Mouse (Mus musculus) CH12.LX (cell line): ENCODE measurements around the gene Kdm6a. TPM values are rescaled to one million over a fixed set of nuclear protein-coding genes. Genes with fewer than 3 reads are reported as not detected.

Source experiments
- DNase-seq: peaks from one replicate; pipeline ENCODE4 v3.0.0-alpha.2; 2013; ENCODE audit errors: extremely low read depth
- H3K27ac ChIP-seq: 2 replicates; pipeline ENCODE4 v1.5.1; 2012; ENCODE audit warnings: low read depth, mild to moderate bottlenecking, control low read depth, moderate library complexity; ENCODE audit not compliant: insufficient read depth
- H3K27me3 ChIP-seq: replicated peaks from 2 replicates; pipeline ENCODE3; 2012; ENCODE audit warnings: inconsistent platforms
- H3K36me3 ChIP-seq, 2 experiments: replicated peaks in 1 of 2; 2 replicates each; pipeline versions ENCODE3 to v1.6.1; 2012; ENCODE audit warnings: inconsistent platforms in 1 of 2, low read length in 1 of 2, mild to moderate bottlenecking in 1 of 2, mixed read lengths in 1 of 2, moderate library complexity in 1 of 2; ENCODE audit not compliant: control insufficient read depth in 1 of 2, insufficient read depth in 1 of 2
- H3K4me1 ChIP-seq, 2 experiments: 2 replicates each; pipeline ENCODE4 v1.6.1; 2012; ENCODE audit warnings: inconsistent platforms in 1 of 2, moderate library complexity in 1 of 2; ENCODE audit not compliant: insufficient read depth in 2 of 2, control insufficient read depth in 1 of 2
- H3K4me2 ChIP-seq: 2 replicates; pipeline ENCODE4 v1.6.1; 2012; ENCODE audit warnings: low read depth, mild to moderate bottlenecking, control low read depth; ENCODE audit not compliant: poor library complexity, insufficient read depth, severe bottlenecking
- H3K4me3 ChIP-seq, 3 experiments: fragments of 150-350 bp in 1 of 3; sonication (generic) in 1 of 3; replicated peaks in 1 of 3; 2 replicates each; pipeline versions ENCODE3 to v1.5.1; 2011 to 2012; ENCODE audit warnings: low read depth in 2 of 3, low read length in 2 of 3, mild to moderate bottlenecking in 2 of 3, moderate library complexity in 2 of 3, control low read depth in 1 of 3, improper control_type of control experiment in 1 of 3, inconsistent platforms in 1 of 3, mixed read lengths in 1 of 3; ENCODE audit not compliant: poor library complexity in 1 of 3
- H3K79me2 ChIP-seq: replicated peaks from 2 replicates; pipeline ENCODE4 v1.6.1; 2012; ENCODE audit warnings: mild to moderate bottlenecking, moderate library complexity; ENCODE audit not compliant: control insufficient read depth, poor library complexity, insufficient read depth, severe bottlenecking; ENCODE audit errors: extremely low read depth
- H3K9ac ChIP-seq: 2 replicates; pipeline ENCODE4 v1.6.1; 2012; ENCODE audit warnings: low read depth, mild to moderate bottlenecking, control low read depth, moderate library complexity; ENCODE audit not compliant: insufficient read depth
- H3K9me3 ChIP-seq: replicated peaks from 2 replicates; pipeline ENCODE3; 2012; ENCODE audit warnings: low read length, inconsistent platforms, mixed read lengths
- CHD1 ChIP-seq: IDR thresholded peaks from 2 replicates; pipeline ENCODE4 v1.6.1; 2012; ENCODE audit warnings: low read depth, low read length, improper control_type of control experiment, inconsistent platforms
- CHD2 ChIP-seq: IDR thresholded peaks from 2 replicates; pipeline ENCODE4 v1.6.1; 2011; ENCODE audit warnings: low read length, improper control_type of control experiment
- CTCF ChIP-seq, 2 experiments: IDR thresholded peaks in 1 of 2; conservative IDR thresholded peaks in 1 of 2; 2 replicates each; pipeline ENCODE4 v1.5.1; 2011 to 2012; ENCODE audit warnings: low read depth in 2 of 2, low read length in 2 of 2, improper control_type of control experiment in 1 of 2, inconsistent platforms in 1 of 2, mild to moderate bottlenecking in 1 of 2, moderate library complexity in 1 of 2
- E2F4 ChIP-seq: IDR thresholded peaks from 2 replicates; pipeline ENCODE4 v1.6.1; 2011; ENCODE audit warnings: low read depth, low read length, improper control_type of control experiment; ENCODE audit not compliant: insufficient replicate concordance
- ELF1 ChIP-seq: IDR thresholded peaks from 2 replicates; pipeline ENCODE4 v1.6.1; 2014; ENCODE audit warnings: low read depth, mild to moderate bottlenecking, inconsistent platforms, low read length, improper control_type of control experiment
- ETS1 ChIP-seq: conservative IDR thresholded peaks from 2 replicates; pipeline ENCODE4 v1.6.1; 2012; ENCODE audit warnings: low read depth, mild to moderate bottlenecking, inconsistent platforms, low read length, improper control_type of control experiment, moderate library complexity
- HCFC1 ChIP-seq: IDR thresholded peaks from 2 replicates; pipeline ENCODE4 v1.6.1; 2012; ENCODE audit warnings: low read depth, mild to moderate bottlenecking, inconsistent platforms, low read length, improper control_type of control experiment
- JUN ChIP-seq: IDR thresholded peaks from 2 replicates; pipeline ENCODE4 v1.6.1; 2011; ENCODE audit warnings: low read depth, mild to moderate bottlenecking, low read length, improper control_type of control experiment, moderate library complexity; ENCODE audit not compliant: insufficient read depth
- JUND ChIP-seq: conservative IDR thresholded peaks from 2 replicates; pipeline ENCODE4 v1.6.1; 2011; ENCODE audit warnings: low read depth, low read length, improper control_type of control experiment
- MAZ ChIP-seq: IDR thresholded peaks from 2 replicates; pipeline ENCODE4 v1.6.1; 2012; ENCODE audit warnings: low read depth, mild to moderate bottlenecking, inconsistent platforms, low read length, improper control_type of control experiment, moderate library complexity
- NRF1 ChIP-seq: IDR thresholded peaks from 2 replicates; pipeline ENCODE4 v1.6.1; 2014; ENCODE audit warnings: low read depth, mild to moderate bottlenecking, inconsistent platforms, low read length, improper control_type of control experiment, moderate library complexity
- RAD21 ChIP-seq: IDR thresholded peaks from 2 replicates; pipeline ENCODE4 v1.6.1; 2011; ENCODE audit warnings: low read depth, mild to moderate bottlenecking, low read length, improper control_type of control experiment, moderate library complexity
- RCOR1 ChIP-seq: conservative IDR thresholded peaks from 2 replicates; pipeline ENCODE4 v1.6.1; 2012; ENCODE audit warnings: low read depth, mild to moderate bottlenecking, inconsistent platforms, low read length, improper control_type of control experiment
- SIN3A ChIP-seq: IDR thresholded peaks from 2 replicates; pipeline ENCODE4 v1.6.1; 2012; ENCODE audit warnings: low read length, improper control_type of control experiment, inconsistent platforms
- SMC3 ChIP-seq: IDR thresholded peaks from 2 replicates; pipeline ENCODE4 v1.6.1; 2011; ENCODE audit warnings: low read depth, low read length, improper control_type of control experiment
- TBP ChIP-seq: conservative IDR thresholded peaks from 2 replicates; pipeline ENCODE4 v1.6.1; 2011; ENCODE audit warnings: low read depth, low read length, improper control_type of control experiment
- TCF12 ChIP-seq: IDR thresholded peaks from 2 replicates; pipeline ENCODE4 v1.6.1; 2014; ENCODE audit warnings: low read depth, mild to moderate bottlenecking, inconsistent platforms, low read length, improper control_type of control experiment
- UBTF ChIP-seq: IDR thresholded peaks from 2 replicates; pipeline ENCODE4 v1.6.1; 2012; ENCODE audit warnings: low read depth, mild to moderate bottlenecking, inconsistent platforms, low read length, improper control_type of control experiment, moderate library complexity
- USF1 ChIP-seq: IDR thresholded peaks from 2 replicates; pipeline ENCODE4 v1.6.1; 2014; ENCODE audit warnings: low read depth, mild to moderate bottlenecking, inconsistent platforms, low read length, improper control_type of control experiment
- USF2 ChIP-seq: conservative IDR thresholded peaks from 2 replicates; pipeline ENCODE4 v1.6.1; 2011; ENCODE audit warnings: low read depth, low read length, improper control_type of control experiment
- ZC3H11A ChIP-seq: IDR thresholded peaks from 2 replicates; pipeline ENCODE4 v1.6.1; 2012; ENCODE audit warnings: low read depth, mild to moderate bottlenecking, inconsistent platforms, low read length, improper control_type of control experiment
- dilution Hi-C: fragments of 300-500 bp; cut with MboI; formaldehyde crosslinking; loops from 2 replicates; pipeline ENCODE4 v1.14.3; 2020; ENCODE audit warnings: low sequenced_read_pairs; ENCODE audit not compliant: extremely low pct_unique_long_range_greater_than_20kb, extremely low pct_ligation_motif_present
- in situ Hi-C: fragments of 300-500 bp; cut with MboI; formaldehyde crosslinking; loops from 3 replicates; pipeline ENCODE4 v1.14.3; 2019; ENCODE audit warnings: low sequenced_read_pairs, low pct_ligation_motif_present, low pct_unique_long_range_greater_than_20kb, mixed read lengths
- polyA plus RNA-seq: library from polyadenylated mRNA; unstranded; fragments of >175 nt; gene quantifications from 2 replicates; pipeline ENCODE4 v1.2.1, GENCODE M21; 2012; ENCODE audit warnings: low read depth; ENCODE audit not compliant: insufficient read length
- total RNA-seq, 2 experiments: library from RNA; depleted of rRNA; stranded (reverse); fragments of 300-350 nt in 1 of 2; fragments of >200 nt in 1 of 2; gene quantifications; 2 replicates each; pipeline ENCODE4 v1.2.3; 2012 to 2014

Gene Kdm6a
- total and polyA plus RNA-seq, 3 experiments: 17.6 to 24.5 (median 21.0) TPM

DNA sequence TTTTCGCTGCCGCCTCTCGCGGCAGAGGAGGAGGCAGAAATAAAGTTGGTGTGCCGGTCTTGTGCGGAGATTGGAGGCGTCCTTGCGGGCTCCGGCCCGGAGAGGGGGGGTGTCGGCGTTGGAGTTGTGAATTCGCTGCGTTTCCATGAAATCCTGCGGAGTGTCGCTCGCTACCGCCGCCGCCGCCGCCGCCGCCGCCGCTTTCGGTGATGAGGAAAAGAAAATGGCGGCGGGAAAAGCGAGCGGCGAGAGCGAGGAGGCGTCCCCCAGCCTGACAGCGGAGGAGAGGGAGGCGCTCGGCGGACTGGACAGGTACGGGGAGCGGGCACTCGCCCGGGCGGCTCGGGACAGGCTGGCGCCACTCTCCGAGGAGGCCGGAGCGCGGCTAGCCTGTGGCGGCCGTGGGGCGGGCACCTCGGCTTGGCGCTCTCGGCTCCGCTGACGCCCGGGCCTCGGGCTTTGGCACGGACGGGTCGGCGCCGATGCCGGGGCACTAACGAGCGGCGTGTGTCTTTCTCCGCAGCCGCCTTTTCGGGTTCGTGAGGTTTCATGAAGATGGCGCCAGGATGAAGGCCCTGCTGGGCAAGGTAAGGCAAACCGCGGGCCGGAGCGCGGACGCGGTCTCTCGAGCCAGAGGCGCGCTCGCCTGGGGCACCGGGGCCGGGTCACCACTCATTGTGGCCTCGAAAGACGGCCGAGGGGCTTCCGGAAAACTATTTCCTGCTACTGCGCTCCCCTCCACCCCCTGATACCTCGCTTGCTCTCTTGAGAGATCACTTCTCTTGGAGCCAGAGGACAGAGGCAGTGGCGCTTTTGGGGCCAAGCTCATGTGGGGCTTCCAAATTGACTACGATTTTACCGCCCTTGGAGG is 721 bp downstream of the Kdm6a start:
- peak overlapping the region; percentile 83 for H3K27ac ChIP-seq
- no peak overlapping the region for H3K4me2 ChIP-seq
- no peak for DNase-seq
- dilution Hi-C loops: no loop called here
- H3K4me1 ChIP-seq: no peaks in the 10 kb centered on the region
- no peaks in the 10 kb centered on the region for H3K36me3 ChIP-seq
- in situ Hi-C loops: no loop called here
- no peaks in the 10 kb centered on the region for H3K27me3 ChIP-seq
- H3K9ac ChIP-seq: peak overlapping the region; percentile 68
- H3K9me3 ChIP-seq: no peaks in the 10 kb centered on the region
- peak overlapping the region; percentile 70 to 91 (median 82) for H3K4me3 ChIP-seq
- H3K79me2 ChIP-seq: peaks cover 19% of the 10 kb centered on the region
- TF ChIP-seq JUND: no peak
- TF ChIP-seq NRF1: no peak
- no peak for TF ChIP-seq CTCF (conservative IDR thresholded peaks at IDR 0.05 in 1 of 2, IDR thresholded peaks at IDR 0.05 in 1 of 2; ENCODE audit: low read depth in 2 of 2, low read length in 2 of 2)
- no peak for TF ChIP-seq RAD21
- TF ChIP-seq USF2: no peak
- TF ChIP-seq ETS1: no peak
- TF ChIP-seq ELF1: no peak
- no peak for TF ChIP-seq E2F4
- TF ChIP-seq USF1: no peak
- TF ChIP-seq TCF12: no peak
- TF ChIP-seq SMC3: no peak
- no peak for TF ChIP-seq CHD2
- no peak for TF ChIP-seq MAZ
- TF ChIP-seq ZC3H11A: no peak
- TF ChIP-seq SIN3A: no peak
- TF ChIP-seq, all 38 proteins: peak for 0

DNA sequence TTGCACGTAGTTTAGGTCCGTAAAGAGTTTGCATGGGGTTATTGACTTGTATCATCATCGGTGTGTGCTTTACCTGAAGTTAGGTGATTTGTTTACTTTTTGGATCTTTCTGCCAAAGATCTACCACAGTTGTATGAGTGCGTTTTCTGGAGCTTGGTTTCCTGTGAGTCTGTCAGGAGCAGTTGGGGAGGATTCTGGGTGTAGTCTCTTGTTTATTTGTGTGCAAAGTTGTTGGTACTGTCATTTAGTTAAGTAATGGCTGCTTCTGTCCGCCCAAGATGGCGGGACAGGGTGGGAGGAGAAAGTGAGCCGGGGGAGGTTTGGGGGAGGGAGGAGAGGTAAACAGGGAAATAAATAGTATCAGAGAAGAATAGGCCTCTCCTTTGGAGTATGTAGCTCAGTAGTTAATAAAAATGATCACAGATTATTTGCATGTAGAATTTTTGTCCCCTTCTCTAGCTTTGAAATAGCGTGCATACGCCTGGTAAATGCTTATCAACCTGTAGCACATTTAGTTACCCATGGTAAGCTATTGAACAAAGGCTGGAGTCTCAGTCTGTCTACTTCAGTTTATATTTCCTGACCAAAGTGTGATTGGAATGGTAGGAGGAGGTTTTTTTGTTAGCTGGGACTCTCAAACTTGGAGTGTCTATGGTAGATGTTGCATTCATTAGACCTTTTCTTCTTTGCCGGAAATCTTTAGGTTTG is 1.7 kb downstream of the Kdm6a start:
- Histone ChIP-seq H3K9ac (peak overlapping the region; percentile 68), H3K4me1 (no peaks in the 10 kb centered on the region), H3K27ac (peak overlapping the region; percentile 83; the same call in 1 of the 2 replicates), H3K4me2 (no peak overlapping the region; the same call in 1 of the 2 replicates), H3K9me3 (no peaks in the 10 kb centered on the region), H3K27me3 (no peaks in the 10 kb centered on the region), H3K4me3 (peak overlapping the region; percentile 70 to 91 (median 82)), H3K36me3 (no peaks in the 10 kb centered on the region), H3K79me2 (peaks cover 25% of the 10 kb centered on the region)
- TF ChIP-seq USF2: no peak
- no peak for TF ChIP-seq UBTF
- no peak for TF ChIP-seq TBP
- TF ChIP-seq TCF12: 0 out of 2 replicates have a peak, but pooled peaks have one; percentile 26
- peak; percentile 40; the same call in 1 of the 2 replicates for TF ChIP-seq NRF1
- no peak for TF ChIP-seq HCFC1
- TF ChIP-seq CHD1: peak; percentile 57; the same call in 1 of the 2 replicates
- no peak for TF ChIP-seq SMC3
- no peak for TF ChIP-seq JUN
- TF ChIP-seq SIN3A: peak; percentile 34; the same call in 1 of the 2 replicates
- no peak for TF ChIP-seq RCOR1
- in situ Hi-C loops (no loop called here), dilution Hi-C loops (no loop called here)
- DNase-seq: no peak
